Mouse (Mus musculus) heart, embryonic 14.5 days (tissue): ENCODE measurements around the gene Ngef. TPM values are rescaled to one million over a fixed set of nuclear protein-coding genes. Genes with fewer than 3 reads are reported as not detected.

Source experiments
- ATAC-seq: fragments of 200-750 bp; cut with Nextera tagmentation; 2 replicates; pipeline ENCODE4 v1.8.0; 2017; ENCODE audit warnings: low read depth, moderate TSS enrichment; ENCODE audit not compliant: insufficient number of reproducible peaks, insufficient read depth, low FRiP score
- H3K27ac ChIP-seq, 2 experiments: fragments of 200-500 bp in 1 of 2; fragments of 300-500 bp in 1 of 2; sonication (generic) in 1 of 2; replicated peaks in 1 of 2; 2 replicates each; pipeline ENCODE4 v1.5.1; 2012 to 2014; ENCODE audit warnings: low read depth in 2 of 2, low read length in 2 of 2, control low read depth in 1 of 2, mild to moderate bottlenecking in 1 of 2, mixed read lengths in 1 of 2; ENCODE audit not compliant: control insufficient read depth in 1 of 2, insufficient read depth in 1 of 2
- H3K27me3 ChIP-seq: fragments of 300-500 bp; sonication (generic); 2 replicates; pipeline ENCODE4 v1.6.1; 2014; ENCODE audit warnings: mild to moderate bottlenecking, low read length, control low read depth; ENCODE audit not compliant: control insufficient read depth, insufficient read depth
- H3K36me3 ChIP-seq: fragments of 300-500 bp; sonication (generic); 2 replicates; pipeline ENCODE4 v1.6.1; 2014; ENCODE audit warnings: mild to moderate bottlenecking, control low read depth, low read length, mixed read lengths; ENCODE audit not compliant: control insufficient read depth, insufficient read depth
- H3K4me1 ChIP-seq, 2 experiments: fragments of 200-500 bp in 1 of 2; fragments of 300-500 bp in 1 of 2; sonication (generic) in 1 of 2; 2 replicates each; pipeline ENCODE4 v1.6.1; 2012 to 2014; ENCODE audit warnings: low read length in 2 of 2, control low read depth in 1 of 2, mixed read lengths in 1 of 2; ENCODE audit not compliant: control insufficient read depth in 2 of 2, insufficient read depth in 2 of 2
- H3K4me2 ChIP-seq: fragments of 300-500 bp; sonication (generic); 2 replicates; pipeline ENCODE4 v1.6.1; 2014; ENCODE audit warnings: mild to moderate bottlenecking, low read length
- H3K4me3 ChIP-seq, 2 experiments: fragments of 200-500 bp in 1 of 2; fragments of 300-500 bp in 1 of 2; sonication (generic) in 1 of 2; 2 replicates each; pipeline ENCODE4 v1.5.1; 2012 to 2014; ENCODE audit warnings: low read length in 2 of 2, mild to moderate bottlenecking in 2 of 2, control low read depth in 1 of 2, low read depth in 1 of 2, moderate library complexity in 1 of 2; ENCODE audit not compliant: control insufficient read depth in 1 of 2, insufficient read depth in 1 of 2
- H3K9ac ChIP-seq: fragments of 300-500 bp; sonication (generic); 2 replicates; pipeline ENCODE4 v1.6.1; 2014; ENCODE audit warnings: mild to moderate bottlenecking, low read length
- H3K9me3 ChIP-seq: fragments of 300-500 bp; sonication (generic); 2 replicates; pipeline ENCODE4 v1.6.1; 2016; ENCODE audit warnings: low read length, control low read depth; ENCODE audit not compliant: control insufficient read depth
- WGBS: fragments of 180-500 bp; shearing (Covaris S2); extraction: QIAGEN DNeasy Blood & Tissue Kit; methylation state at CpG from one replicate; pipeline ENCODE4 v1.1.7; 2014; 5-methylcytosine and 5-hydroxymethylcytosine counted together
- polyA plus RNA-seq: library from polyadenylated mRNA; unstranded; fragments of >200 nt; fragmentation: Nextera tagmentation; extraction: Ambion mirVana; gene quantifications from 2 replicates; pipeline ENCODE4 v1.2.1, GENCODE M21; 2014

Gene Ngef
- polyA plus RNA-seq, 1 experiment from 2014 or later, result 0.46 TPM

- ATAC-seq, result no peak
- no peaks in the 10 kb centered on the region for H3K4me1 ChIP-seq
- no peak overlapping the region for H3K4me3 ChIP-seq
- no peaks in the 10 kb centered on the region for H3K27me3 ChIP-seq
- no peak overlapping the region for H3K27ac ChIP-seq
- no peaks in the 10 kb centered on the region for H3K9me3 ChIP-seq
- 90% methylated on average over 4 of the region's 4 CpGs for WGBS
- peaks cover 64% of the 10 kb centered on the region for H3K36me3 ChIP-seq
- H3K9ac ChIP-seq, result no peak overlapping the region
- no peak overlapping the region for H3K4me2 ChIP-seq
These were observed 124.2 kb downstream of the Ngef start for GRCm38 (mm10) chr1:87449432-87449831.

DNA sequence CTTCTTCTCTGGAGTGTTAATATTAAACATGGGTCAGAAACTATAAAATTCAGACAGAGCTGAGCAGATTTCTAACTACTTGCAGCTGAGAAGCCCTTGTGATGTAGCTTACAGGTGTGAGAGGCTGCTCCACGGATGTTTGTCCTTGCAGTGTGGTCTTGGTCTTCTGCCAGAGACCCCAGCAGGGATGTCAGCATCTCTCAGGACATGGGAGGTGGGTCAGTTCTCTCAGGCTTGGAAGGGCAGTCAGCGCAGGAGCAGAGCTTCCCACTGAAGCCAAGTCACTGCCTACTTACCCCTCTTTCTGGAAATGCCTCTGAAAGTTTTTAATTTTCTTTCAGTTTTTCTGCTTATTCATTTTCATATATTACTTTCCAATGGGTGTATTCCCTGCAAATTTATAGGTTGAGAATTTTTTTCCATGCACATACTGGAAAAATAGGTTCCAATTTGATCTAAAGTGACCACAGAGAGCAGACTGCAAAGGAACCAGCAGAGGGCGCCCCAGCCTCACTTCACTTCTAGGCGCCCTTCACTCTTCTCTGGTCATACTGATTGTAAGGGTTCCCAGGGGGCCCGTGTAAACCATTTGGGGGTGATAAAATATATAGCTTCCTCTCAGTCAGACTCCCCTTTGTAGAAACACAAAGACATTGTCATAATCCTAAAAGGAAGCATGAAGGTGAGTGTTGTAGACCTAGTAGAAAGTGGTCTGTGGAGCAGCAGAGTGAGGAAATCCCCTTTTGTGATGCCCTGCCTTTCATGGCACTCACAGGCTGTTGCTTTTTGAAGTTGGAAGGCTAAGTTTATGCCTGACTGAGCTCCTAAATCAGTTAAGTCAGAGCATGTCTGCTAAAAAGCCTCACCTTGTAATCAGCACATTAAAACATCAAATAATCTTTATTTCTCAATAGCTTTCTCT, 126.2 kb downstream of the Ngef start:
- ATAC-seq, result no peak
- 41% methylated on average over 5 of the region's 5 CpGs for WGBS
- peaks cover 84% of the 10 kb centered on the region for H3K36me3 ChIP-seq

DNA sequence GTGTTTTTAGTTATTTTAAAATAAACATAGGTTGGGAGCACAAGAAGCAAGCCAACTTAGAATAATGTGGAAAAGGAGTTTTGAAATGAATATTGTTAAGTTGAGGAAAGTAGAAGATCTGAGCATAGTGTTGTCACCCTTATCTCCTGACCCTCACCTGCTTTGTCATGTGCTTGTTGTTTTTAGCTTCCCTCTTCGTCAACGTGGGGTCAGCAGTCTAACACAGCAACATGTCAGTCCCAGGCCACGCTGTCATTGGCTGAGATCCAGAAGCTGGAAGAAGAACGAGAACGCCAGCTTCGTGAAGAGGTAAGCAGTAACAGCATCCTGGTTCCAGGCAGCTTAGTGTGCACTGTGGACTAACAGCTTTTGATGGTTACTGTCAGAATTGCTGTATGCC, 137.1 kb downstream of the Ngef start:
- H3K9ac ChIP-seq, result no peak overlapping the region
- no peak for ATAC-seq
- whole genome bisulfite sequencing, result 39% methylated on average over 6 of the region's 6 CpGs
- H3K4me1 ChIP-seq, result no peaks in the 10 kb centered on the region
- H3K4me3 ChIP-seq, result no peak overlapping the region
- peaks cover 88% of the 10 kb centered on the region for H3K36me3 ChIP-seq
- H3K9me3 ChIP-seq, result no peaks in the 10 kb centered on the region
- H3K4me2 ChIP-seq, result no peak overlapping the region
- H3K27me3 ChIP-seq, result no peaks in the 10 kb centered on the region
- no peak overlapping the region for H3K27ac ChIP-seq

More for the DNA sequence above, 126.2 kb downstream of the Ngef start:
- Histone ChIP-seq H3K9ac (no peak overlapping the region), H3K4me1 (no peaks in the 10 kb centered on the region), H3K27ac (no peak overlapping the region), H3K4me3 (no peak overlapping the region), H3K27me3 (no peaks in the 10 kb centered on the region), H3K4me2 (no peak overlapping the region), H3K9me3 (no peaks in the 10 kb centered on the region)

DNA sequence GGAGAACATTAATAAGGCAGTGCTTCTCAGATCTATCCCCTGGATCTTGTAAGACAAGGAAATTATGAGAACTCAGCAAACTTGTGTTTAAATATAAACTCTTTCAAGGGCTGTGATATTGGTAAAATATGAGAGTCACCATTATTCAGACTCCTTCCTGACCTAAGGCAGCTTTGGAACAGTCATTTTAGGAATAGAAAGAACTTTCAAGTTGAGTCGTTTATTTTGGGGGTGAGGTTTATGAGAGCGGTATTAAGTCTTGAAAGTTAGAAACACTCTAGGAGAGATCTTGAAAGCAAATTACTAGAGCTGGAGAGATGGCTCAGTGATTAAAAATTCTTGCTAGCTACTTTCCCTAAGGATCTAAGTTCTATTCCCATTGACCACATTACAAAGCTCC, 138.5 kb downstream of the Ngef start:
- Histone ChIP-seq H3K9me3 (no peaks in the 10 kb centered on the region), H3K4me3 (no peak overlapping the region), H3K4me2 (no peak overlapping the region), H3K27ac (no peak overlapping the region), H3K36me3 (peaks cover 88% of the 10 kb centered on the region), H3K4me1 (no peaks in the 10 kb centered on the region), H3K27me3 (no peaks in the 10 kb centered on the region), H3K9ac (no peak overlapping the region)
- ATAC-seq, result no peak
- 89% methylated on average over 2 of the region's 2 CpGs for WGBS

Other genes with a start within 250 kb of the Ngef start
- 29.3 and 30.4 TPM in 2 replicates for gene Gigyf2, start 246.9 kb downstream of the Ngef start, polyA plus RNA-seq
- 0.36 TPM in 1 of 2 replicates, not detected in the other for gene Kcnj13, start 179.1 kb downstream of the Ngef start, polyA plus RNA-seq
- not detected in 2 replicates for gene Snorc, start 103.6 kb downstream of the Ngef start, polyA plus RNA-seq
- not detected in 2 replicates for gene Neu2, start 64.0 kb downstream of the Ngef start, polyA plus RNA-seq
- gene Inpp5d, start 46.4 kb upstream of the Ngef start, polyA plus RNA-seq, result 7.9 and 8.9 TPM in 2 replicates
- gene Atg16l1, start 182.0 kb upstream of the Ngef start, polyA plus RNA-seq, result 22.7 and 25.0 TPM in 2 replicates
- 0.97 and 1.1 TPM in 2 replicates for gene Sag, start 229.8 kb upstream of the Ngef start, polyA plus RNA-seq